Mouse (Mus musculus) kidney, postnatal 0 days (tissue): Measurements from ENCODE around the gene Snrpb2. TPM values are rescaled to one million over a fixed set of nuclear protein-coding genes. Genes with fewer than 3 reads are reported as not detected.
A peak's percentile ranks its signal among the peaks of the same experiment; 100 is the strongest.

Experiments used
- ATAC-seq: fragments of 200-750 bp; cut with Nextera tagmentation; replicated peaks from 2 replicates; pipeline ENCODE4 v1.8.0; 2017; ENCODE audit warnings: low read depth, moderate number of reproducible peaks, moderate TSS enrichment, moderate library complexity; ENCODE audit not compliant: low FRiP score
- DNase-seq: peaks from one replicate; pipeline ENCODE4 v3.0.0-alpha.2; 2016; ENCODE audit warnings: low spot score
- H3K27ac ChIP-seq: fragments of 300-500 bp; sonication (generic); 2 replicates; pipeline ENCODE4 v1.5.1; 2014; ENCODE audit warnings: mild to moderate bottlenecking
- H3K27me3 ChIP-seq: fragments of 300-500 bp; sonication (generic); 2 replicates; pipeline ENCODE4 v1.6.1; 2014; ENCODE audit warnings: low read length, mixed read lengths; ENCODE audit not compliant: insufficient read depth
- H3K36me3 ChIP-seq: fragments of 300-500 bp; sonication (generic); 2 replicates; pipeline ENCODE4 v1.6.1; 2014; ENCODE audit warnings: low read length, mixed read lengths; ENCODE audit not compliant: insufficient read depth
- H3K4me1 ChIP-seq: fragments of 300-500 bp; sonication (generic); replicated peaks from 2 replicates; pipeline ENCODE4 v1.6.1; 2014; ENCODE audit warnings: antibody characterized with exemption, low read length, mixed read lengths; ENCODE audit not compliant: insufficient read depth
- H3K4me2 ChIP-seq: fragments of 300-500 bp; sonication (generic); 2 replicates; pipeline ENCODE4 v1.6.1; 2014; ENCODE audit warnings: mild to moderate bottlenecking, low read length, moderate library complexity, mixed read lengths
- H3K4me3 ChIP-seq: fragments of 300-500 bp; sonication (generic); replicated peaks from 2 replicates; pipeline ENCODE4 v1.5.1; 2014; ENCODE audit warnings: low read depth, low read length
- H3K9ac ChIP-seq: fragments of 300-500 bp; sonication (generic); 2 replicates; pipeline ENCODE4 v1.6.1; 2014; ENCODE audit warnings: low read depth, low read length
- H3K9me3 ChIP-seq: fragments of 300-500 bp; sonication (generic); replicated peaks from 2 replicates; pipeline ENCODE4 v1.6.1; 2016; ENCODE audit warnings: low read length, inconsistent platforms, mixed read lengths
- CTCF ChIP-seq: IDR thresholded peaks from 2 replicates; pipeline ENCODE4 v1.5.1; 2016; ENCODE audit warnings: antibody characterized with exemption, low read depth, mild to moderate bottlenecking, moderate library complexity
- WGBS: fragments of 180-500 bp; shearing (Covaris S2); extraction: QIAGEN DNeasy Blood & Tissue Kit; methylation state at CpG from one replicate; pipeline ENCODE4 v1.1.7; 2014; 5-methylcytosine and 5-hydroxymethylcytosine counted together
- polyA plus RNA-seq: library from polyadenylated mRNA; unstranded; fragments of >200 nt; fragmentation: Nextera tagmentation; extraction: Ambion mirVana; gene quantifications from 2 replicates; pipeline ENCODE4 v1.2.1, GENCODE M21; 2015

Gene Snrpb2
- polyA plus RNA-seq, 1 experiment from 2014 or later: 95.3 TPM

- no peak for ATAC-seq
- H3K9me3 ChIP-seq: no peaks in the 10 kb centered on the region
- no peak overlapping the region for H3K4me3 ChIP-seq
- no peak for DNase-seq
- H3K27ac ChIP-seq: no peak overlapping the region
- H3K9ac ChIP-seq: no peak overlapping the region
- TF ChIP-seq CTCF: no peak
- H3K4me2 ChIP-seq: no peak overlapping the region
- H3K27me3 ChIP-seq: no peaks in the 10 kb centered on the region
- no peaks in the 10 kb centered on the region for H3K4me1 ChIP-seq
- 74% methylated on average over 4 of the region's 4 CpGs for WGBS
- H3K36me3 ChIP-seq: no peaks in the 10 kb centered on the region
Observed at GRCm38 (mm10) chr2:143024226-143024625, 38.6 kb upstream of the Snrpb2 start.

- H3K9ac ChIP-seq: no peak overlapping the region
- no peak overlapping the region for H3K4me3 ChIP-seq
- DNase-seq (no peak), ATAC-seq (no peak)
- H3K4me1 ChIP-seq: no peaks in the 10 kb centered on the region; the same call in 1 of the 2 replicates
- H3K27ac ChIP-seq: no peak overlapping the region
- no peaks in the 10 kb centered on the region for H3K9me3 ChIP-seq
- WGBS: 92% methylated on average over 1 of the region's 1 CpGs
- H3K27me3 ChIP-seq: no peaks in the 10 kb centered on the region
- no peak overlapping the region for H3K4me2 ChIP-seq
- no peaks in the 10 kb centered on the region for H3K36me3 ChIP-seq
- no peak for TF ChIP-seq CTCF
Observed at GRCm38 (mm10) chr2:143031283-143031682, 31.6 kb upstream of the Snrpb2 start.

GRCm38 (mm10) chr2:143032378-143033255 is 30.2 kb upstream of the Snrpb2 start:
- TF ChIP-seq CTCF: no peak
- no peak overlapping the region for H3K4me2 ChIP-seq
- no peak overlapping the region for H3K4me3 ChIP-seq
- 57% methylated on average over 10 of the region's 10 CpGs for WGBS
- no peaks in the 10 kb centered on the region for H3K27me3 ChIP-seq
- H3K4me1 ChIP-seq: no peaks in the 10 kb centered on the region; the same call in 1 of the 2 replicates
- no peak for DNase-seq
- no peak overlapping the region for H3K9ac ChIP-seq
- no peaks in the 10 kb centered on the region for H3K9me3 ChIP-seq
- H3K36me3 ChIP-seq: no peaks in the 10 kb centered on the region
- H3K27ac ChIP-seq: no peak overlapping the region
- no peak for ATAC-seq

GRCm38 (mm10) chr2:143034350-143035085 is 28.3 kb upstream of the Snrpb2 start:
- Histone ChIP-seq H3K9ac (no peak overlapping the region), H3K4me2 (peak overlapping the region; percentile 57), H3K4me3 (peak overlapping the region; percentile 19), H3K4me1 (no peaks in the 10 kb centered on the region; the same call in 1 of the 2 replicates), H3K36me3 (no peaks in the 10 kb centered on the region), H3K9me3 (no peaks in the 10 kb centered on the region), H3K27ac (no peak overlapping the region), H3K27me3 (no peaks in the 10 kb centered on the region)
- WGBS: 34% methylated on average over 7 of the region's 7 CpGs
- no peak for TF ChIP-seq CTCF
- ATAC-seq: no peak
- DNase-seq: peak; percentile 50

GRCm38 (mm10) chr2:143035086-143035593 is 27.7 kb upstream of the Snrpb2 start:
- TF ChIP-seq CTCF: no peak
- peak overlapping the region; percentile 57 for H3K4me2 ChIP-seq
- peak overlapping the region; percentile 19 for H3K4me3 ChIP-seq
- H3K27me3 ChIP-seq: no peaks in the 10 kb centered on the region
- WGBS: 34% methylated on average over 10 of the region's 10 CpGs
- H3K27ac ChIP-seq: no peak overlapping the region
- no peaks in the 10 kb centered on the region for H3K36me3 ChIP-seq
- H3K9ac ChIP-seq: 0 out of 2 replicates have a peak overlapping the region, but pooled peaks have one; percentile 9
- DNase-seq (peak; percentile 8), ATAC-seq (no peak; the same call in 1 of the 2 replicates)
- H3K9me3 ChIP-seq: no peaks in the 10 kb centered on the region
- H3K4me1 ChIP-seq: no peaks in the 10 kb centered on the region; the same call in 1 of the 2 replicates

- TF ChIP-seq CTCF: no peak
- DNase-seq (no peak), ATAC-seq (no peak)
- 84% methylated on average over 1 of the region's 1 CpGs for WGBS
- no peaks in the 10 kb centered on the region for H3K4me1 ChIP-seq
- no peaks in the 10 kb centered on the region for H3K9me3 ChIP-seq
- H3K4me2 ChIP-seq: no peak overlapping the region
- H3K27me3 ChIP-seq: no peaks in the 10 kb centered on the region
- H3K36me3 ChIP-seq: no peaks in the 10 kb centered on the region
- H3K9ac ChIP-seq: no peak overlapping the region
- no peak overlapping the region for H3K4me3 ChIP-seq
- no peak overlapping the region for H3K27ac ChIP-seq
Observed at GRCm38 (mm10) chr2:143041596-143041995, 21.2 kb upstream of the Snrpb2 start.
